Mouse (Mus musculus) embryo, embryonic 10.5 days (tissue): Measurements from ENCODE around the gene Slc6a16.
A peak's percentile ranks its signal among the peaks of the same experiment; 100 is the strongest.

Source experiments
- DNase-seq: peaks from one replicate; pipeline ENCODE4 v3.0.0-alpha.2; 2015; ENCODE audit warnings: low spot score

The Slc6a16 gene

DNA sequence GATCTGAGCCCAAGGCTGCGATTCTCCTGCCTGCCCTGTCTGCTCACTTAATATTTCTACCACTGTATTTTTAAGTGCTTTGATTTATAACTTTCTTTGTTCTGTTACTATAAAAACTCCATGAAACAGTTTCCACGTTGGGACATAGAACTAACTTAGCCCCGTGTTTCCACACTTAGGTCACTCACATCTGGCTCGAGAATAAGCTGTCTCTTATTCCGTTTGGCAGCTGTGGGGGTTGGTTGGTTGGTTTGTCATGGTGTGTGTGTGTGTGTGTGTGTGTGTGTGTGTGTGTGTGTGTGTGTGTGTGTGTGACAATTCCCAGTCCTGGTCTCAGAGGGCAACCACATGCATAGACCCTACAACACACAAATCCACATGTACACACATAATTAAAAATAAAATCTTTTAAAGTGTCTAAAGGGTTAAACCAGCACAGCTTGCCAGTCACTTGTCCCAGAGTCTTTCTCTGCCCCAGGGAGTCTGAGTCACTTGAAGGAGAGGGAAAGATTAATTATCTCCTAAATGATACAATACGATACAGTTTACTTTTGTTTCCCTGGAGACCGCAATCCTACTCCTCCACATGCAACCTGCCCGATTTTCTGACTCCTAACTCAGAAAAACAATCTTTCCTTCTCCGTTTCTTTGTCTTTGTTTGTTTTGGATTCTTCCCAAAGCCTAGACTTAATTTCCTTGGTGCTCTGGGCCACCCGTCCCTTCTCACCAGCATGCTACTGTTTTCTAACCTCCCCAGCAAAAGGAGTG lies 72.0 kb downstream of the Slc6a16 start:
- peak; percentile 54 for DNase-seq

DNA sequence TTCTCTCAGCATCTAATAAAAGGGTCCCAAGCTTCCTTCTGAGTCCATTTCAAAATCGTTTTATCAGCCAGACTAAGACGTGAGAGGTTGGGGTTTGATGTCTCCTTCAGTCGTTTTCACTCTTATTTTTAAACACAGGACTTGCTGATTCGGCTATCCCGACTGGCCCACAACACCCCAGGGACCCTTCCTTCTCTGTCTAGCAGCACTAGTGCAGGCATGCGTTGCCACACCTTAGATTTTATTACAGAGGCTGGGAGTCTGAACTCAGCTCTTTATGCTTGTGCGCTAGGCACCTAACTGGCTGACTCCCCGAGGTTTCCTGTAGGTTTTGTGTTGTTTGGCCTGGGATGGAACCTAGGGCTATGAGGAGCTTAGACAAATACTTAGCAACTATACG lies 72.6 kb downstream of the Slc6a16 start:
- no peak for DNase-seq

DNA sequence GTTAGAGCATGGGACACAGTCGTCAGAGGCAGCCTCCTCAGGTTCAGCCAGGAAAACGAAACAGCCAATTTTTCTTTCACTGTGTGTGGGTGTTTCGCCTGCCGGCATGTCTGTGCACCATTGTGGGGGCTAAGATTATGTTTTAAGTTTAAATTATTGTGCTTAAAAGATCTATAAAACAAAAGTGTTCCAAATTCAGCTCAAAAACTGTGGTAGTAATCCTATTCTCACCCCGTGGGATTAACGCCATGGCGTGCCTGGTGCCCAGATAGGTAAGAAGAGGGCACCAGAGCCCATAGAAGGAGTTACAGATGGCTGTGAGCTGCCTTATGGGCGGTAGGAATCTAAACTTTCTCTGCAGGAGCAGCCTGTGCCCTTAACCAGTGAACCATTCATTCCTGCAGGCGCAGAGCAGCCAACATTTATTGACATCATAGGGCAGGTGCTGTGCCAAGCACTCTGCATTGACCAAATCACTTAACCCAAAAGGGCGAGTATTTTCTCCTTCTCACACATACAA lies 74.4 kb downstream of the Slc6a16 start:
- no peak for DNase-seq

DNA sequence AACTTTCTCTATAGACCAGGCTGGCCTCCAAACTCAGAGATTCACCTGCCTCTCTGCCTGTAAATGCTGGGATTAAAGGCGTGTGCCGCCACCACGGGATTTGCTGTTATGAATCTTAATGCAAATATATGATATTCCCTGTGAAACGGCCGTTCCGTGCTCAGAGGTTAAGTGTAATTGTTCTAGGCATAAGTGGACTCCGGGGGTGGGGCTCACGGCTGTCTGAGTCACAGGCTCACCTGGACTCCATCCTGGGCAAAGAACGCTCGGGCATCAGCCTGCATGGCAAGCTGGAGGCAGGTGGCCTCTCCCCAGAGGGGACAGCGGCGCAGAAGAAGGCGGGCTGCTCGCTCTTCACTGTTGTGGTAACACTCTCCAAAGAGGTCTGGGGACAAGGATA lies 75.7 kb downstream of the Slc6a16 start:
- DNase-seq = no peak

DNA sequence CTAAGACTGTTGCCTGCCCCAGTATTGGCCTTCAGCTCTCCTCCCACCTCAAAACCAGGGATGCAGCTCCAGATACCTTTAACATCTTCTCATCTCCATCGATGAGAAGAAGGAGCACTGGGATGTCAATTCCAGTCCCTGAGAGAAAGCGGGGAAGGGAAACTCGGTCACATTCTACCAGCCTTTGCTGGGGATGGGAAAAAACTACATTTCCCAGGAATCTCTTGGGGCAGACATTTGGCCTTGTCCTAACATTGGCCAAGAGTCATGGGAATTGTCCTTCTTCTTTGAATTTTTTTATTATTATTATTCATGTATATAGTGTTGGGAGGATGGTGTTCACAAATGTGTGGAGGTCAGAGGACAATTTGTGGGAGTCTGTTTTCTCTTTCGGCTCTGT lies 81.4 kb downstream of the Slc6a16 start:
- no peak for DNase-seq
